Mouse (Mus musculus): ENCODE measurements around the gene Vmn1r143. TPM values are rescaled to one million over a fixed set of nuclear protein-coding genes. Genes with fewer than 3 reads are reported as not detected.
"Not testable (repeated sequence)": the region's sequence is repeated elsewhere in the genome, so short reads cannot be mapped to it uniquely, and the experiment has no call there.

The Vmn1r143 gene
- not detected in 2 replicates for polyA plus RNA-seq (2015; fragmentation: Nextera tagmentation; extraction: Ambion mirVana)

- H3K9me3 ChIP-seq (replicated peaks; ENCODE audit: control insufficient read depth, low read length); H3K27me3 ChIP-seq (ENCODE audit: control insufficient read depth, insufficient read depth, low read length); H3K9ac ChIP-seq (ENCODE audit: low read length); H3K4me3 ChIP-seq (replicated peaks; ENCODE audit: low read length); ATAC-seq (ENCODE audit: insufficient read depth, low FRiP score); H3K4me1 ChIP-seq (ENCODE audit: control insufficient read depth, insufficient read depth, low read length); H3K36me3 ChIP-seq (ENCODE audit: control insufficient read depth, insufficient read depth, low read length); H3K4me2 ChIP-seq (ENCODE audit: low read depth, low read length); H3K27ac ChIP-seq (ENCODE audit: low read length): not testable (repeated sequence)
- no CpG with 5 or more reads among the region's 3 CpGs for WGBS
Measured at GRCm38 (mm10) chr7:22189077-22189476, at the start of gene Vmn1r143. TSS of gene Vmn1r143 (plus strand) at chr7:22189377.

GRCm38 (mm10) chr7:22163935-22164334, 25.2 kb upstream of the Vmn1r143 start, which contains the start of gene Vmn1r142:
TSS of gene Vmn1r142 (minus strand) at chr7:22164035.
- not testable (repeated sequence) for H3K36me3 ChIP-seq (ENCODE audit: control insufficient read depth, insufficient read depth, low read length); H3K4me3 ChIP-seq (replicated peaks; ENCODE audit: low read length); H3K9ac ChIP-seq (ENCODE audit: low read length); H3K4me2 ChIP-seq (ENCODE audit: low read depth, low read length); H3K9me3 ChIP-seq (replicated peaks; ENCODE audit: control insufficient read depth, low read length); H3K4me1 ChIP-seq (ENCODE audit: control insufficient read depth, insufficient read depth, low read length); ATAC-seq (ENCODE audit: insufficient read depth, low FRiP score); H3K27me3 ChIP-seq (ENCODE audit: control insufficient read depth, insufficient read depth, low read length); H3K27ac ChIP-seq (ENCODE audit: low read length)
- no CpG with 5 or more reads among the region's 3 CpGs for WGBS

- not testable (repeated sequence) for H3K36me3 ChIP-seq (ENCODE audit: control insufficient read depth, insufficient read depth, low read length); H3K27me3 ChIP-seq (ENCODE audit: control insufficient read depth, insufficient read depth, low read length); H3K9ac ChIP-seq (ENCODE audit: low read length); H3K27ac ChIP-seq (ENCODE audit: low read length); ATAC-seq (ENCODE audit: insufficient read depth, low FRiP score); H3K4me2 ChIP-seq (ENCODE audit: low read depth, low read length); H3K9me3 ChIP-seq (replicated peaks; ENCODE audit: control insufficient read depth, low read length); H3K4me1 ChIP-seq (ENCODE audit: control insufficient read depth, insufficient read depth, low read length); H3K4me3 ChIP-seq (replicated peaks; ENCODE audit: low read length)
- no CpG with 5 or more reads among the region's 2 CpGs for WGBS
Measured at GRCm38 (mm10) chr7:22201164-22201563, 12.0 kb downstream of the Vmn1r143 start, which contains the start of gene Gm8653. TSS of gene Gm8653 (minus strand) at chr7:22201264.

- not testable (repeated sequence) for H3K36me3 ChIP-seq (ENCODE audit: control insufficient read depth, insufficient read depth, low read length); ATAC-seq (ENCODE audit: insufficient read depth, low FRiP score); H3K27ac ChIP-seq (ENCODE audit: low read length); H3K27me3 ChIP-seq (ENCODE audit: control insufficient read depth, insufficient read depth, low read length); H3K4me3 ChIP-seq (replicated peaks; ENCODE audit: low read length); H3K4me1 ChIP-seq (ENCODE audit: control insufficient read depth, insufficient read depth, low read length); H3K4me2 ChIP-seq (ENCODE audit: low read depth, low read length); H3K9ac ChIP-seq (ENCODE audit: low read length); H3K9me3 ChIP-seq (replicated peaks; ENCODE audit: control insufficient read depth, low read length)
- WGBS = 19% methylated on average over 1 of the region's 2 CpGs
Measured at GRCm38 (mm10) chr7:22229384-22229783, 40.2 kb downstream of the Vmn1r143 start, which contains the start of gene Gm8453. TSS of gene Gm8453 (minus strand) at chr7:22229484.

Other genes with a start within 250 kb of the Vmn1r143 start
- gene Vmn1r137, start 194.8 kb upstream of the Vmn1r143 start, polyA plus RNA-seq (2015; fragmentation: Nextera tagmentation; extraction: Ambion mirVana) = not detected in 2 replicates
- not detected in 2 replicates for gene Vmn1r138, start 160.5 kb upstream of the Vmn1r143 start, polyA plus RNA-seq (2015; fragmentation: Nextera tagmentation; extraction: Ambion mirVana)
- not detected in 2 replicates for gene Gm6176, start 133.1 kb upstream of the Vmn1r143 start, polyA plus RNA-seq (2015; fragmentation: Nextera tagmentation; extraction: Ambion mirVana)
- gene Vmn1r139, start 120.3 kb upstream of the Vmn1r143 start, polyA plus RNA-seq (2015; fragmentation: Nextera tagmentation; extraction: Ambion mirVana) = not detected in 2 replicates
- gene Gm16451, start 71.1 kb upstream of the Vmn1r143 start, polyA plus RNA-seq (2015; fragmentation: Nextera tagmentation; extraction: Ambion mirVana) = not detected in 2 replicates
- gene Gm10666, start 54.6 kb upstream of the Vmn1r143 start, polyA plus RNA-seq (2015; fragmentation: Nextera tagmentation; extraction: Ambion mirVana) = not detected in 2 replicates
- not detected in 2 replicates for gene Vmn1r142, start 25.3 kb upstream of the Vmn1r143 start, polyA plus RNA-seq (2015; fragmentation: Nextera tagmentation; extraction: Ambion mirVana)
- not detected in 2 replicates for gene Gm8653, start 11.9 kb downstream of the Vmn1r143 start, polyA plus RNA-seq (2015; fragmentation: Nextera tagmentation; extraction: Ambion mirVana)
- not detected in 2 replicates for gene Gm8453, start 40.1 kb downstream of the Vmn1r143 start, polyA plus RNA-seq (2015; fragmentation: Nextera tagmentation; extraction: Ambion mirVana)
- not detected in 2 replicates for gene Gm4187, start 140.3 kb downstream of the Vmn1r143 start, polyA plus RNA-seq (2015; fragmentation: Nextera tagmentation; extraction: Ambion mirVana)
- not detected in 2 replicates for gene Gm8660, start 181.7 kb downstream of the Vmn1r143 start, polyA plus RNA-seq (2015; fragmentation: Nextera tagmentation; extraction: Ambion mirVana)
- gene Vmn1r148, start 224.2 kb downstream of the Vmn1r143 start, polyA plus RNA-seq (2015; fragmentation: Nextera tagmentation; extraction: Ambion mirVana) = not detected in 2 replicates
- not detected in 2 replicates for gene Vmn1r149, start 248.9 kb downstream of the Vmn1r143 start, polyA plus RNA-seq (2015; fragmentation: Nextera tagmentation; extraction: Ambion mirVana)